Mouse (Mus musculus) adrenal gland, adult 8-10 months (tissue): ENCODE measurements at regions not wholly inside any gene's neighbourhood (a gene's known extent, or its start where the extent isn't known, plus 50 kb on each side); places are given as distances from the start of the nearest gene placed in this dataset.

Source experiments
- DNase-seq: peaks from one replicate; pipeline ENCODE4 v3.0.0; 2022

DNA sequence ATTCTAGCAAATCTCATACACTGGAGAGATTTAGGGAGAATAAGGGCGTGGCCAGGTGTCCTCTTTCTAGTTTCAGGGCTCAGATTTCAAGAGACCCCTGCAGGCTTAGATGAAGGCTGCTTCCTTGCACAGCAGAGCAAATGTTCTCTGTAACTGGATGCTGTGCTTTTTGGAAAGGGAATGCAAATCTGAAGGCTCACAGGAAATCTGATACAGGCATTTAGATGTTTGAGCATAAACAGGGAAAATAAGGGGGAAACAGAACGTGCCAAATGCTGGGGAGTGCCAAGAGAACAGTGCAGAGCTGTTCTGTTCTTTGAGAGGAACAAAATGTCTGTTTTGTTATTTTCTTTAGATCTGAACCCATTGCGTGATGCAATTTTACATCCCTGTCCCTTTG, 161.0 kb upstream of the Samsn1 start:
- DNase-seq = no peak

- no peak for DNase-seq
These were observed 159.5 kb upstream of the Samsn1 start for GRCm38 (mm10) chr16:76181596-76181995.

- no peak for DNase-seq
These were observed 145.6 kb upstream of the Samsn1 start for GRCm38 (mm10) chr16:76167651-76168050.

DNA sequence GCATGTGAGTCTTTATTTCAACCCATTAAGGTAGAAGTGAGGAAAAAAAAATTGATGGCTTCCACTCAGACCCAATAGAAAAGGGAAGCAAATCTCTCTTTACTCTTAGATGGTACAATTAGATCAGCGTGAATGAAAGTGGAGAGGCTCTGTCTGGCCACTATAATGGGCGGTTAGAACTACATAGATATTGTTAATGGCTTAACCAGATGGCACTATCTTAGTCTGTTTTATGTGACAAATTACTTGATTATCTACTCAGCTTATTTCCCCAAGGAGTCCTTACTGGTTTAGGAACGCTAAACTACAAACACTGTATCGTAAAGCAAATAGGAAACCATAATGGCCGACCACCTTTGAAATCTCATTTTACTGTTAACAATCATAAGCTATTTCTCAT, 138.8 kb upstream of the Samsn1 start:
- no peak for DNase-seq

DNA sequence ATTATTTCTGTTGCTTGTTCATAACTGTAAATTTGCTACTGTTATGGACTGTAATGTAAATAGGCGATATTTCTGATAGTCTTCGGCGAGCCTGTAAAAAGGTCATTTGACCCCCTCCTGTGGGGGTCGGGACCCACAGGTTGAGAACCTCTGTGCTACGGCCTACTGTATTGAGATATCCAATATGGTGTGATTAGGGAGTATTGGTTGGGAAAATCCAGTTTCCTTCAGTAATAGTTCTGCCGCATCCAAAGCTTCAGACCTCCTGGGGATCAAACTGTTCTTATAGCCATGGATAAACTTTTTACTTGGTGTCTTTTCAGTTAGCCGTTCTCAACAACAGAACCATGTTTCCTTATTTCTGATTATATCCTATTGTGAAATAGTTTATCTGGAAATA, 136.5 kb upstream of the Samsn1 start:
- no peak for DNase-seq

DNA sequence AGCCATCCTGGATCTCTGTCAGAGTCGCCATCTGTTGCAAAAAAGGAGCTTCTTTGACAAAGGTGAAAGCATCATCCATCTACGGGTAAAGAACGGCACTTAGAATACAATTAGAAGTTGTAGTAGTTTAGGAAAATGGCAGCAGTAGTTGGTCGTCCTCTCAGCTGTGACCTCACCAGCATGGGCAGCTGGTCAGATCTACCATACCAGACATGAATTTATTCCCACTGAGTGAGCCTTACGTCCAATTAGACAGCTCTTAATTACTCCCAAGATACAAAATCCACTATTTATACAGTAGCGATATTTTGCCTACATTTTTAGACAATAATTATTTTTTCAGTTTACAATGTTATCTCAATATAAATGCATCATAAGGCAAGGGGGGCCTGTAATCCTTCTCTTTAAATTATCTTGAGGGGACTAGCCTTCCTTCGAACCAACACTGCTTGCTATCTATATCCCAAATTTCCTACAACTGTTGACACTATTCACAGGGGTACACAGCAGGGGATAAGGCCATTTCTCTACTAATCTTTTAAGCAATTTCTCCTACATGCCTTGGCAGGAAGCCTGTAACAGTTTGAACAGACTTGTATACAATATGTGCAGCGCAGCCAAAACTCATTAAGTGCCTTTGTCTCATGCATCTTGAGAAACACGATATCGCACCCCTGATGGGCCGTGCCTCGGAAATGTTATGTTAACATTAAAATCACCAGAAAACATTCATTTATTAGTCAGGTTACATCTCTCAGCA, 131.9 kb upstream of the Samsn1 start:
- no peak for DNase-seq

DNA sequence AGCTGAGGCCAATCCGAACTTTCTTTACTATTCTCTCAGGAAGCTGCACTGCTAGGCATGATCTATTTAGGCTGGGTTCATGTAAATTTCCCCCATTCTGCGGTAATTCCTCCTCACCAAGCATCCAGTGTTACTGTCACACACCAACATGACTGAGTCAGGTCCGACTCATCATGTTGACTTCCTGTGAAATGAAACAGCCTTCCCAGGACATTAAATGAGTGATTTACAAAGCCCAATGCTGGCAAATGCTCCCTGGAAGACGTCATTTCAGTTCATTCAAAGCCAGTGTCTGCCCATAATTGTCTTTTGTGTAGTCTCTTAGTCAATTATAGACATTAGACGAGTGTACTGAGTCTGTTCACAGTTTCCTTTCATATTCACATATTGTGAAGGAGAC, 127.5 kb upstream of the Samsn1 start:
- DNase-seq = no peak

GRCm38 (mm10) chr16:76133892-76134291, 111.8 kb upstream of the Samsn1 start:
- DNase-seq = no peak

DNA sequence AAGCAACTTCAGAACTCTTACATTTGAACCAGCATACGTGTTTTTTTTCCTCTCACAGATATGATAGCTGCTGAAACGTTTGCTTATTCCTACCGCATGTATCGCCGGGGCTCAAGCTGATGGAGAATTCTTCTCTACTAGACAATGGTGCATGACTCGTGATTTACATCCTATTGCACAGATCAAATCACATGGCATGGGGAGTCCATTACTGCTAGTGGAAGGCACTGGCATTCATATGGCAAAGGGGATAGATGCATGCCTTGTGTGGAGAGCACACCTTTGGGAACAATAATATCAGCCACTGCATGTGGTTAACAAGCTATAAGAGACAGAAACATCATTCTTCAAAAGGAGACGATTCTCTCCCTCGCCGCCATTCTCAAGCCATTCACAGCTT, 108.4 kb upstream of the Samsn1 start:
- no peak for DNase-seq

- no peak for DNase-seq
These were observed 107.9 kb upstream of the Samsn1 start for GRCm38 (mm10) chr16:76129982-76130381.

- DNase-seq = no peak
These were observed 100.9 kb upstream of the Samsn1 start for GRCm38 (mm10) chr16:76123021-76123384.

- no peak for DNase-seq
These were observed 100.3 kb upstream of the Samsn1 start for GRCm38 (mm10) chr16:76122172-76123020.

DNA sequence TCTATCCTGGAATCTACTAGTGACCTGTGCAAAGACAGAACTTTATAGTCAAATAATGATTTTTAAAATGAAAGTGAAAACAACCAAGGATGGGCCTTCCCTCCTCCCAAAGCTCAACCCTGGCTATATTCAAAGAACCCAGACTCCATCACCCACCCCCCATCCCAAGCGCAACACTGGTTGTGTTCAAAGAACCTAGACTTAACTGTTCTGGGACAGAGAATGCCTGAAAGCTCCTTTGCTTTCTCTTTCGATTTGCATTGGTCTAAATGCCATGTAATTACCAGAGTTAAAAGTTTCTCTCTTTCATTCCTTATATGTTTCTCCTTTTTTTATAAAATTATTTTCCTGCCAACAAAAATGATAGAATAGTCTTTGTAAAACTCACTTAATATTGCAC, 98.6 kb upstream of the Samsn1 start:
- DNase-seq = no peak

- DNase-seq = no peak
These were observed 88.3 kb upstream of the Samsn1 start for GRCm38 (mm10) chr16:76110383-76110782.

GRCm38 (mm10) chr16:76108464-76108863, 86.4 kb upstream of the Samsn1 start:
- no peak for DNase-seq

DNA sequence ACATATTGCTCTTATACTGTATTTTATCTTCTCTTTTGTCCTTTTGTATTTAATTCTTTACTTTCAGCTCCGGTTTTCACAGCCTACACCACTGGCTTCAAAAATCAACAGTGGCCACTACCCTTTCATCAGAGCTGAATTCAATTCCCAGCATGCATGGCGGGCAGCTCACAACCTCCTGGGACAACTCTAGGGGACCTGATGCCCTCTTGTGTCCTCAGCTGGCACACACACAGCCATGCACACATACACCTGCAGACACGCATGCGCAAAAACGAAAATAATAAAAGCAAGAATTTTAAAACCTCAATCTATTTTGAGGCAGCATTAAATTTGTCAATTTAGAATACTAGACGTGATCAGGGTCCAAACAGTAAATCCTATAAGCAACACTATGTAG, 82.6 kb upstream of the Samsn1 start:
- no peak for DNase-seq

GRCm38 (mm10) chr16:76101773-76102172, 79.7 kb upstream of the Samsn1 start:
- DNase-seq = no peak

- DNase-seq = no peak
These were observed 75.7 kb upstream of the Samsn1 start for GRCm38 (mm10) chr16:76097808-76098207.

GRCm38 (mm10) chr16:76096363-76096762, 74.3 kb upstream of the Samsn1 start:
- DNase-seq = no peak

GRCm38 (mm10) chr16:76085363-76085762, 63.3 kb upstream of the Samsn1 start:
- DNase-seq = no peak

DNA sequence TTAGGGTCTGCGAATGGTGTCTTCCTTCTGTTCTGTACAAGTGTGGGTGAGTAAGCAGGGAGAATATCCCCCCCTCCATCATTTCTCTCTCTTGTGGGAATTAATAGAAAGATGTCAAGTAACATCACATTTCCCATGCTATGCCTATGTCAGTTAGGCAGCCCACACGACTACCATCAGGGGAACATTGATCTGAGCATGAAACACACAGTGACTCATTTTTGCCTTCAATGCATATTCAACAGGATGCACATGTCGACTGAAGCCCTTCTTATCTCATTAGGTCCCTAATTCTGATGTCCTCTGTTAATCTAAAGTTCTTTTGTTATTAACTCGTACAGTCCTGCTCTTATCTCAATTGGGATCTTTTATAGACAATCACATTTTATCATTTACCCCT, 60.4 kb upstream of the Samsn1 start:
- DNase-seq = no peak

- no peak for DNase-seq
These were observed 57.9 kb upstream of the Samsn1 start for GRCm38 (mm10) chr16:76079761-76080502.

DNA sequence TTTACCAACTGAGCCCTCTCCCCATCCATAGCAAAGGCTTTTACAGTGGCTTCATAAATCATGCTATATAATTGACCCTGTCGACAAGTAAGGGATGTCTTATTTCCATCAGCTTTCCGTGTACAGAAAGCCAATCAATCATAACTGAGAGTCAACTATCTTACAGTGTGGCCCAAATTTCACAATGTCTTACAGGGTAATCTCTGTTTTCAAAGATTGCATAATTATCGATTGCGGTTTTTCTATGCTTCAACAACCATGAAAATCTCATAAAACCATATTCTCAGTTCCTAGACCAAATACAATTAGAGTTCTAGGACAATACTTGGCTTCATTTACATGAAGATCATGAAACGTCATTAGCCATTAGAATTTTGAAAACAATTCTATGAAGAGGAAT, 56.1 kb upstream of the Samsn1 start:
- no peak for DNase-seq
